Mouse (Mus musculus) limb, embryonic 15.5 days (tissue): ENCODE data around the gene Agpat2. TPM values are rescaled to one million over a fixed set of nuclear protein-coding genes. Genes with fewer than 3 reads are reported as not detected.

ENCODE experiments used
- ATAC-seq: fragments of 200-750 bp; cut with Nextera tagmentation; 2 replicates; pipeline ENCODE4 v1.8.0; 2017; ENCODE audit warnings: low read depth, moderate TSS enrichment; ENCODE audit not compliant: insufficient number of reproducible peaks, low FRiP score, low TSS enrichment
- H3K27ac ChIP-seq: fragments of 300-500 bp; sonication (generic); 2 replicates; pipeline ENCODE4 v1.5.1; 2015; ENCODE audit warnings: moderate library complexity, mild to moderate bottlenecking, inconsistent platforms
- H3K27me3 ChIP-seq: fragments of 300-500 bp; sonication (generic); 2 replicates; pipeline ENCODE4 v1.6.1; 2015; ENCODE audit warnings: inconsistent platforms
- H3K36me3 ChIP-seq: fragments of 300-500 bp; sonication (generic); 2 replicates; pipeline ENCODE4 v1.6.1; 2015; ENCODE audit warnings: inconsistent platforms
- H3K4me1 ChIP-seq: fragments of 300-500 bp; sonication (generic); 2 replicates; pipeline ENCODE4 v1.6.1; 2015; ENCODE audit warnings: inconsistent platforms
- H3K4me2 ChIP-seq: fragments of 300-500 bp; sonication (generic); 2 replicates; pipeline ENCODE4 v1.6.1; 2015; ENCODE audit warnings: mild to moderate bottlenecking, inconsistent platforms
- H3K4me3 ChIP-seq: fragments of 300-500 bp; sonication (generic); 2 replicates; pipeline ENCODE4 v1.5.1; 2015; ENCODE audit warnings: mild to moderate bottlenecking, inconsistent platforms
- H3K9ac ChIP-seq: fragments of 300-500 bp; sonication (generic); 2 replicates; pipeline ENCODE4 v1.6.1; 2015; ENCODE audit warnings: inconsistent platforms
- H3K9me3 ChIP-seq: fragments of 300-500 bp; sonication (generic); 2 replicates; pipeline ENCODE4 v1.6.1; 2016; ENCODE audit warnings: inconsistent platforms
- WGBS: fragments of 180-500 bp; shearing (Covaris S2); methylation state at CpG from one replicate; pipeline ENCODE4 v1.1.7; 2015; 5-methylcytosine and 5-hydroxymethylcytosine counted together
- polyA plus RNA-seq: library from polyadenylated mRNA; unstranded; fragments of >200 nt; fragmentation: Nextera tagmentation; extraction: Ambion mirVana; gene quantifications from 2 replicates; pipeline ENCODE4 v1.2.1, GENCODE M21; 2015

Gene Agpat2
- polyA plus RNA-seq, 1 experiment from 2014 or later: 36.3 TPM

- Histone ChIP-seq H3K27ac (peak overlapping the region; percentile 2; the same call in 1 of the 2 replicates), H3K4me3 (no peak overlapping the region), H3K4me1 (peaks cover 31% of the 10 kb centered on the region), H3K9me3 (no peaks in the 10 kb centered on the region), H3K27me3 (no peaks in the 10 kb centered on the region), H3K9ac (no peak overlapping the region), H3K4me2 (no peak overlapping the region), H3K36me3 (peaks cover 48% of the 10 kb centered on the region)
- no peak for ATAC-seq
- 75% methylated on average over 21 of the region's 21 CpGs for WGBS
Measured at GRCm38 (mm10) chr2:26635489-26636324, 31.5 kb upstream of the Agpat2 start.

- H3K4me2 ChIP-seq: no peak overlapping the region
- WGBS: 62% methylated on average over 12 of the region's 12 CpGs
- peaks cover 34% of the 10 kb centered on the region for H3K4me1 ChIP-seq
- H3K27ac ChIP-seq: peak overlapping the region; percentile 2; the same call in 1 of the 2 replicates
- ATAC-seq: no peak
- peaks cover 48% of the 10 kb centered on the region for H3K36me3 ChIP-seq
- no peak overlapping the region for H3K9ac ChIP-seq
- H3K9me3 ChIP-seq: no peaks in the 10 kb centered on the region
- H3K4me3 ChIP-seq: no peak overlapping the region
- no peaks in the 10 kb centered on the region for H3K27me3 ChIP-seq
Measured at GRCm38 (mm10) chr2:26634629-26635488, 30.6 kb upstream of the Agpat2 start.

DNA sequence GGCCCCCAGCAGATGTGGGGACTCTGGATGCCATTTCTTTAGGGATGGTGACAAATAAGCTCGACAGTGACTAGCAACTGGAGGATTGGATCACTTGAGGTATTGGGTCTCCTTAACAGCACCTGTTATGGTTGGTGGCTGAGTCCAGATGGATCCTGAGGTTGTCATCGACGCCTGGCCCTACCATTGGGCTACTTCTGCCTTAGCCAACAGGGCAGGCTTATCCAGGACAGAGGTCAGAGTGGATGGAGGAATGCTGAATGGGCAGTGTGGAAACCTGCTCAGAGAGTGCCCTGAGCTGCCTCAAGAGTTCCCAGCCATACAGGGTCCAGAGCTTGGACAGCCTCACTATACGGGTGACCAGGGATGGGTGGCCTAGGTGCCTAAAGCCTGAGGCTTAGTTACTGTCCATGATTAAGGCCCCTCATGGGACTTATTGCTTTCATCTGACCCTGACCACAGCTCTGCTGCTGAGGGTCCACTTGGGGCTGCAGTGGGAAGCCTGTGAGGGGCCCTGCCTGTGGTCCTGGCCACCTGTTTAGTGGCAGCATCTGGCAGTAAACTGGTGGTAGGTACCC is 29.8 kb upstream of the Agpat2 start:
- peaks cover 48% of the 10 kb centered on the region for H3K36me3 ChIP-seq
- H3K4me2 ChIP-seq: no peak overlapping the region
- no peak overlapping the region for H3K9ac ChIP-seq
- 68% methylated on average over 4 of the region's 4 CpGs for WGBS
- no peaks in the 10 kb centered on the region for H3K9me3 ChIP-seq
- no peak overlapping the region for H3K4me3 ChIP-seq
- no peak for ATAC-seq
- peaks cover 40% of the 10 kb centered on the region for H3K4me1 ChIP-seq
- no peak overlapping the region for H3K27ac ChIP-seq
- no peaks in the 10 kb centered on the region for H3K27me3 ChIP-seq

- 70% methylated on average over 16 of the region's 16 CpGs for WGBS
- Histone ChIP-seq H3K4me2 (no peak overlapping the region), H3K4me3 (no peak overlapping the region), H3K36me3 (peaks cover 42% of the 10 kb centered on the region), H3K27ac (no peak overlapping the region), H3K27me3 (no peaks in the 10 kb centered on the region), H3K9ac (no peak overlapping the region), H3K9me3 (no peaks in the 10 kb centered on the region), H3K4me1 (peaks cover 37% of the 10 kb centered on the region)
- ATAC-seq: no peak
Measured at GRCm38 (mm10) chr2:26632541-26633395, 28.6 kb upstream of the Agpat2 start.

DNA sequence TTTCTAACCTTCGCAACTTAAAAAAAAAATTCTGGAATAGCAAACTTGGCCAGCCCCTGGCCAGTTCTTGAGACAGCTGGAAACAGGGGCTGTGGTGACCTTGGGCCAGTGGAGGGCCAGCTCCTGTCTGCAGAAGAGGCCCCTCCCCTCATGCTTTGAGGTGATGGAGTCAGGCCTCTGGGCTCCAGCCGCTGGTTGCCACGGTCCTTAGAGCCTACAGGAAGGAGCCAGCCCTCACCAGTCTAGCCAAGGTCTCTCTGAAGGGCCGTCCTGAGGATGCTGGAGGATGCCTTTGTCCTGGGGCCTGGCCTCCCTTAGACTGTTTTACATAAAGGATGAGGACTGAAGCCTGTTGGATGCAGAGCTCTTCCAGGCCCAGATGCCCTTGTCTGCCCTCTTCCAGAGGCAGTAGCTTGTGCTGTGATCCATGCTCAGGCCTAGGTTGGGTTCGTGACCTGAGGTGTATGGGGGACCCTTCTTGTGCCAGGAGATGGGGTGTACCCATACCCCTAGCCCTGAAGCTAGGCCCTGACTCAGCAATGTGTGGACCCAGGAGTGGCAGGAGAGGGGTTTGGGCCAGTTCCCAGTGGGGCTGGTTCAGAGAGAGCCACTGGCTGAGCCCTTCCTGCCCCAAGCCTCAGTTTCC is 24.7 kb upstream of the Agpat2 start:
- H3K9ac ChIP-seq: peak overlapping the region; percentile 93
- peak overlapping the region; percentile 47; the same call in 1 of the 2 replicates for H3K27ac ChIP-seq
- WGBS: 19% methylated on average over 5 of the region's 5 CpGs
- H3K36me3 ChIP-seq: peaks cover 5% of the 10 kb centered on the region; the same call in 1 of the 2 replicates
- ATAC-seq: peak; percentile 33; the same call in 1 of the 2 replicates
- H3K9me3 ChIP-seq: no peaks in the 10 kb centered on the region
- peaks cover 34% of the 10 kb centered on the region for H3K4me1 ChIP-seq
- peak overlapping the region; percentile 78 for H3K4me3 ChIP-seq
- peak overlapping the region; percentile 91 for H3K4me2 ChIP-seq
- H3K27me3 ChIP-seq: no peaks in the 10 kb centered on the region

DNA sequence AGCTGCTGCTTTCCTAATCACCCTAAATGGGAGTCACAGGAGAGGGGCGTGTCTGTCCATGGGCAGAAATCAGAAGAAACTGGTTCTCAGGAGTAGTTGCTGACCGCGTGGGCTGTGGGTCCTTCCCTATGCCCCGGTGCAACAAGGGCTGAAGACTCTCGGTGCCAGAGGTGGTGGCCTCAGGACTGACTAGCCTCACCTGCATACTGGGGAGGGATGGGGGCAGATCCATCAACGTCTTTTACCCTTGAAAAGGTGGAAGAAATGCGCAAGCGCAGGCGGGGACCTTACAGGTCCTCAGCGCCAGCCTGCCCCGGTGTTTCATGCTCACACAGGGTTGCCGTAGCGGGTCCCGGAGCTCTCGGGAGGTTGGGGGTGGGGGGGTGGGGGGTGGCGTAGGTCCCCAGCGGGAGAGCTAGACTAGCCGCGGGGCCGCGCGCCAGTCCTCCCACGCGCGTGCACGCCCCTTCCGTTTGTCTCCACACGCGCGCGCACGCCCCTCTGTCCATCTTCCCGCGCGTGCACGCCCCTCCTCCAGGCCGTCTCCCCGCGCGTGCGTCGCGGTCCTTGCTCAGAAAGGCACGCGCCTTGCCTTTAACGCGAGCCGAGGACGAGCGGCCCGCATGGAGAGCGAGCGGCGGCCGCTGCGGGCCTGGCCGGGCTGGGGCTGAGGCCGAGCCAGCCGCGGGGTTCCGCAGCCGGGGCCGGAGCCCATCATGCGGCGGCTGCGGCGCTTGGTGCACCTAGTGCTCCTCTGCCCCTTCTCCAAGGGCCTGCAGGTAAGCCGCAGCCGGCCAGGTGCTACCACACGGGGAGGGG is 23.9 kb upstream of the Agpat2 start, which contains the start of gene Fam69b:
Gene Fam69b (plus strand): TSS at position 537 of the 819 bp plus-strand sequence.
- no peaks in the 10 kb centered on the region for H3K9me3 ChIP-seq
- H3K27ac ChIP-seq: peak within 1 kb of the TSS; percentile 47; the same call in 1 of the 2 replicates
- peak; percentile 56; the same call in 1 of the 2 replicates for ATAC-seq
- WGBS: under 1% methylated on average over 48 of the region's 70 CpGs
- H3K4me2 ChIP-seq: peak within 1 kb of the TSS; percentile 91
- H3K27me3 ChIP-seq: no peaks in the 10 kb centered on the region
- peaks cover 34% of the 10 kb centered on the region for H3K4me1 ChIP-seq
- H3K4me3 ChIP-seq: peak within 1 kb of the TSS; percentile 78
- H3K9ac ChIP-seq: peak within 1 kb of the TSS; percentile 93
- H3K36me3 ChIP-seq: no peaks in the 10 kb centered on the region

GRCm38 (mm10) chr2:26626081-26626480 is 21.9 kb upstream of the Agpat2 start:
- Histone ChIP-seq H3K36me3 (no peaks in the 10 kb centered on the region), H3K27ac (no peak overlapping the region), H3K9me3 (no peaks in the 10 kb centered on the region), H3K4me1 (peaks cover 34% of the 10 kb centered on the region), H3K27me3 (no peaks in the 10 kb centered on the region), H3K4me2 (no peak overlapping the region), H3K9ac (no peak overlapping the region), H3K4me3 (no peak overlapping the region)
- ATAC-seq: no peak
- 69% methylated on average over 3 of the region's 3 CpGs for WGBS

- 82% methylated on average over 3 of the region's 3 CpGs for WGBS
- Histone ChIP-seq H3K36me3 (no peaks in the 10 kb centered on the region), H3K9ac (no peak overlapping the region), H3K4me2 (no peak overlapping the region), H3K27me3 (no peaks in the 10 kb centered on the region), H3K4me1 (peaks cover 28% of the 10 kb centered on the region), H3K4me3 (no peak overlapping the region), H3K9me3 (no peaks in the 10 kb centered on the region), H3K27ac (no peak overlapping the region)
- ATAC-seq: no peak
Measured at GRCm38 (mm10) chr2:26625419-26625818, 21.2 kb upstream of the Agpat2 start.

GRCm38 (mm10) chr2:26622984-26623383 is 18.8 kb upstream of the Agpat2 start:
- H3K36me3 ChIP-seq: no peaks in the 10 kb centered on the region
- H3K9ac ChIP-seq: no peak overlapping the region
- H3K27me3 ChIP-seq: no peaks in the 10 kb centered on the region
- H3K9me3 ChIP-seq: no peaks in the 10 kb centered on the region
- WGBS: 48% methylated on average over 5 of the region's 5 CpGs
- no peak overlapping the region for H3K27ac ChIP-seq
- H3K4me3 ChIP-seq: no peak overlapping the region
- no peak overlapping the region for H3K4me2 ChIP-seq
- ATAC-seq: no peak
- H3K4me1 ChIP-seq: peaks cover 6% of the 10 kb centered on the region

DNA sequence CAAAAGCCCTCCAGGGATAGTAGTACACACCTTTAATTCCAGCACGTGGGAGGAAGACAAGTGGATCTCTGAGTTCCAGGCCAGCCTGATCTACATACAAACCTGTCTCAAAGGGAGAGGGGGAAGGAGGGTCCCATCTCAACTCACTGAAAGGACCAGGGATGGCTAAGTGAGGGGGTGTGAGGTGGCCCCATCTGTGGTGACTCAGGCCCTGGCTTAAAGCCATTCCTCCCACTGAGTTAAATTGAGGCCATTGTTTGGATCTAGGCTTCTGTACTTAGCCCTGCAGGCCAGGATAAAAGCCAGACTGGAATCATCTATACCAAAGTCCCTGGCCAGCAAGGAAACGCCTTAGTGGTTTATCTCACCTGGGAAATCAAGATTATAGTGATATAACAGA is 17.0 kb upstream of the Agpat2 start:
- H3K9ac ChIP-seq: no peak overlapping the region
- ATAC-seq: no peak
- H3K4me2 ChIP-seq: no peak overlapping the region
- no peak overlapping the region for H3K27ac ChIP-seq
- no peaks in the 10 kb centered on the region for H3K27me3 ChIP-seq
- no peaks in the 10 kb centered on the region for H3K4me1 ChIP-seq
- no peaks in the 10 kb centered on the region for H3K36me3 ChIP-seq
- no peak overlapping the region for H3K4me3 ChIP-seq
- H3K9me3 ChIP-seq: no peaks in the 10 kb centered on the region
- 32% methylated on average over 2 of the region's 2 CpGs for WGBS
